Mouse (Mus musculus) megakaryocyte, adult 5-6 weeks (primary cell): ENCODE data around the gene Spg7. TPM values are rescaled to one million over a fixed set of nuclear protein-coding genes. Genes with fewer than 3 reads are reported as not detected.
A peak's percentile ranks its signal among the peaks of the same experiment; 100 is the strongest.
"Not testable (repeated sequence)": the region's sequence is repeated elsewhere in the genome, so short reads cannot be mapped to it uniquely, and the experiment has no call there.

Experiments used
- ATAC-seq: 2 replicates; pipeline ENCODE4 v1.8.0; 2016; ENCODE audit warnings: mild to moderate bottlenecking, inconsistent platforms; ENCODE audit not compliant: poor library complexity, severe bottlenecking
- total RNA-seq, 2 experiments: library from RNA; stranded (forward) in 1 of 2; stranded (reverse) in 1 of 2; fragments of 153-499, 151-499 nt in 1 of 2; fragments of 221-1000, 200-1000 nt in 1 of 2; gene quantifications; 2 replicates each; pipeline versions ENCODE4 v1.2.3 to v1.2.4; 2015 to 2017

Gene Spg7
- total RNA-seq, 2 experiments from 2014 or later: 39.2 to 56.2 TPM

DNA sequence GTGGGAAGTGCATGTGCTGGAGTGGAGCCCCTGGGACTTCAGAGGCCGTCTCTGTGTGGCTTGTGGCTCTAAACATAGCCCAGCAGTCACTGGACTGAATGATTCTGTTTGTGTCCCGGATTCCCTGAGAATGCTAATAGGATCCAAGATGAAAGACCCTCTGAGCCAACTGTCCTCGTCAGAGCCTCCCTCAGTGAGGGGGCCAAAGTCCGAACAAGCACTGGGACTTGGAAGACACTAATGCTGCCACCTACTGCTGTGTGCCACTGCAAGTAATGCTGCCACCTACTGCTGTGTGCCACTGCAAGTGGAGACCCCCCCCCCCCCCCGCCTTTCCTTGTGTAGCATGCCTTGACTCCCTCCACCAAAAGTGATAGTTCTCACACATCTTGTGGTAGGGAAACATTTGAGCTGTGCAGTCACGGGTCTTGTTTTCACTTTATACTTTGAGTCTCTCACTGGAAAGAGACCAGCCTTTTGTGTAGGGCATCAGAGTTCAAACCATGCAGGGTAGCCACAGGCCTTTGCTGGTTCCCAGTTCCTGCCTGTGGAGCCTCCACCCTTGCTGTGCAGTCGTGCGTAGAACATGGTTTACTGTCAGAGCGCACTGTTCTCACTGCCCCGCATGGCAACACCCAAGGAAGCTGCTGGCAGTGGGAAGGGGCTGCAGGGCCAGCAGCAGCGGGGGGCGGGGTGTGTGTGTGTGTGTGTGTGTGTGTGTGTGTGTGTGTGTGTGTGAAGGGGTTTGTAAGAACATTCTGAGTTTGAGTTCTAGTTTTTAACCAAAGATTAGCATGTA, 35.2 kb downstream of the Spg7 start:
- no peak for ATAC-seq

DNA sequence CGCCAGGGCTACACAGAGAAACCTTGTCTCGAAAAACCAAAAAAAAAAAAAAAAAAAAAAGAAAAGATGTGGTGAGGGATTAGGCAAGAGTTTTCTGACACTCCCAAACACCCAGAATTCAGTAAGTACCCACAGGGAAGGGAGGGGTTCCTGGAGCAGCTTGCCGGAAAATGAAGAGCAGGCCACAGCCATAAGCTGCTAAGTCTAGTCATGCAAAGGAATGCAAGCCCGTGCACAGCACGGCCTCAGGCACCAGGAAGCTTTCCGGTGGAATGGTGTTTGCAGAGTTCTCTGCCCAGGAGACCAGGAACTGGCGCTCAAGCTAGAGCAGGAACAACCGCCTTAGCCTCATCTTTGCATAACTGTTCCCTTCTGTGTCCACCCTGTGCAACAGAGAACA, 37.5 kb downstream of the Spg7 start:
- peak; percentile 50 for ATAC-seq

DNA sequence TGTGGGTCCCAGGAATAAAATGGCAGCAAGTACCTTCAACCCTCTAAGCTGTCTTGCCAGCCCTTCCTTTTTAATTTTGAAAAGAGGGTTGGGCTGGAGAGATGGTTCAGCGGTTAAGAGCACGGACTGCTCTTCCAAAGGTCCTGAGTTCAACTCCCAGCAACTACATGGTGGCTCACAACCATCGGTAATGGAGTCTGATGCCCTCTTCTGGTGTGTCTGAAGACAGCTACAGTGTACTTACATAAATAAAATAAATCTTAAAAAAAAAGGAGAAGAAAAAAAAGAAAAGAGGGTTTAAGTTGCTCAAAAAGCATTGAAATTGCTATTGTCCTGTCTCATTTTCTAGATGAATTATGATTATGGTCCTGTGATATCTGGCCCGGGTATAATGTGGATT, 38.5 kb downstream of the Spg7 start:
- no peak for ATAC-seq

DNA sequence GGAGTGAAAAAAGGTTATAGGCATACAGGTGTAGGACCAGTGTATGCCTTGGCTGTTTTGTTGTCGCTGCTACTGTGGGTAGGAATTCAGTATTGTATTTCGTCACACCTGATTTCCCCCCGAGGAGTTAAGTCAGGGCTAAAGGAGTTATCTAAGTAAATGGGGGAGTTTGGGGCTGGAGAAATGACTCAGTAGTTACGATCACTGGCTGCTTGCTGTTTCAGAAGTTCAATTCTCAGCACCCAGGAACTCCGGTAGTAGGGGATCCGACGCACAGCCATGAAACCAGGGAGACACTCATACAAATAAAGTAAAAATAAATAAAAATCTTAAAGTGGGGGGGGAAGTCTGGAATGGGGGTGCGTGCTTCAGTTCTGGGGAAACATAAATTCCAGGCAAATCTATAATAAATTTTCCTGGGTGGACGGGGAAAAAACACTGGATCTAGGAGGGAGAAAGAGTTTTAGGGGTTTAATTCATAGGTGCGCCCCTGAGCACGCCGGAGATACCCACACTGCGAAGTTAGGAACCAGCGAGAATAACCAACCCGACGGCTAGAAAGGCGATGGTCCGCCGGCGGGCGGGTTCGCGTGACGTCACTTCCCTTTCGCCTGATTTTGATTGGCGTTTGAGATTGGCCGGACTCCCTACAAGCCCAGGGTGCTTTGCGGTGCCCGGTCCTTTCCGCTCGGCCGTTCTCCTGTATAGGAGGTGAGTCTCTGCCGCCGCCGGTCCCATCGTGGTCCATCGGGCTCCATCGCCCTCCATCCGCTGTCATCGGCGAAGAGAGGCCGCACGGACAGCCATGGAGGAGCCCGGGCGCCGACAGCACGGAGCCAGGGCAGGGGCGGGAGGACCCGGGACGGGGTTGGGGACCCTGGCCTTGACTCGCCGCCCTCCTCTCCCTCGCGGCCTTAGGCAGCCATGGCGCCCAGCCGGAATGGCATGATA, 39.3 kb downstream of the Spg7 start, which contains the start of gene Rpl13:
Rpl13 (plus strand) TSS at position 616 of the 951 bp plus-strand sequence.
- peak; percentile 96 for ATAC-seq

DNA sequence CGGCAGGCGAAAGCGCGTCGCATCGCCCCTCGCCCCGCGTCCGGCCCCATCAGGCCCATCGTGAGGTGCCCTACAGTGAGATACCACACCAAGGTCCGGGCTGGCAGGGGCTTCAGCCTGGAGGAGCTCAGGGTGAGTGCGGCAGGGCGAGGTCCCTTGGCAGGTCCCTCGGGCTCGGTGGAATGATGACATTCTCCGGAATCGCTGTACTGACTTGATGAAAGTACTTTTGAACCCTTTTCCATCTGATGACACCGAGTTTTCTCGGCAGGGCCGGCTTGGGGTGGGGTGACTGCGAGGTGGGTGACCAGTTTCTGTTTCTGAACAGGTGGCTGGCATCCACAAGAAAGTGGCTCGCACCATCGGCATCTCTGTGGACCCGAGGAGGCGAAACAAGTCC, 40.1 kb downstream of the Spg7 start:
- not testable (repeated sequence) for ATAC-seq

DNA sequence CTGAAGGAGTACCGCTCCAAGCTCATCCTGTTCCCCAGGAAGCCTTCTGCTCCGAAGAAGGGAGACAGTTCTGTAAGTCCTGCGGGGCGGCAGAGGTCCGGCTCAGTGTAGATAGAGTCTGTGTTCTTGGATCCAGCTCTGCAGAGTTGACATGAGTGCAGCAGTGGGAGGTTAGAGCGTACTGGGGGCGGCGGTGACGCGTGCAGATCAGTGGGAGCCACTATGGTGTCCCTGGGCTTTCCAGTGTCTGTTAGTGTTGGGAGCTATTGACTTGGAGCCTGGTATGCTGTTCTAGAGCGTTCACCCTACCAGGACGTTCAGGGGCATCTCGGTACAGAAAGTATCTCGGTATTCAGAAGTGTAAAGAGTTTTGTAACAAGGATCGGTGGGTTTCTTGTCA, 40.5 kb downstream of the Spg7 start:
- no peak for ATAC-seq

DNA sequence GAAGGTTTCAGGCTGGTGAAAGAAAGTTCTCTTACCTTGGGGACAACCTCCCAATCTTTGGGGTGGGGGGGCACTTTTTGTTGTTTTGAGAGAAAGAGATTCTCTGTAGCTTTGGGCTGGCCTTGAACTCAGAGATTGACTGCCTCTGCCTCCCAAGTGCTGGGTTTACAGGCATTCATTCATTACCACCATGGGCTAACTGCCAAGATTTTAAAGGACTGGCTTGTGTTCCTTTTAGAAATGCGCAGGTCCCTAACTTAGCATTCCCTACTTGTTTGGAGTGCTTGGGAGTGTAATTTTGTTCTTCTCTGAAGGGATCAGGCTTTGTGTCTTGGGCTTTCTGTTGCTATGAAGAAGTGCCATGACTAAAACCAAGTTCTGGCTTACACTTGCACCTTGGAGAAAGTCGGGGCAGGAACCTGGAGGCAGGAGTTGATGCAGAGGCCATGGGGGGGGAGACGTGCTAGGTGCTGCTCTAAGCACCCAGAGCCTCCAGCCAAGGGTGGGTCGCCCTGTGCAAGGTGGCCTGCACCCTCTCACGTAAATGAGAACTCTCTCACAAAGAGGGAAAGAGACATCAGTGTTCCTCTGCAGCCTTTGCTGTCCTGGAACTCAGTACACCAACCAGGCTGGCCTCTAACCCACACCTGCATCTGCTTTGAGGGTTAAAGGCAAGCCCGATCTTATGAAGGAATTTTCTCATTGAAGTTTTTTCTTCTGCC, 41.5 kb downstream of the Spg7 start:
- ATAC-seq: no peak

DNA sequence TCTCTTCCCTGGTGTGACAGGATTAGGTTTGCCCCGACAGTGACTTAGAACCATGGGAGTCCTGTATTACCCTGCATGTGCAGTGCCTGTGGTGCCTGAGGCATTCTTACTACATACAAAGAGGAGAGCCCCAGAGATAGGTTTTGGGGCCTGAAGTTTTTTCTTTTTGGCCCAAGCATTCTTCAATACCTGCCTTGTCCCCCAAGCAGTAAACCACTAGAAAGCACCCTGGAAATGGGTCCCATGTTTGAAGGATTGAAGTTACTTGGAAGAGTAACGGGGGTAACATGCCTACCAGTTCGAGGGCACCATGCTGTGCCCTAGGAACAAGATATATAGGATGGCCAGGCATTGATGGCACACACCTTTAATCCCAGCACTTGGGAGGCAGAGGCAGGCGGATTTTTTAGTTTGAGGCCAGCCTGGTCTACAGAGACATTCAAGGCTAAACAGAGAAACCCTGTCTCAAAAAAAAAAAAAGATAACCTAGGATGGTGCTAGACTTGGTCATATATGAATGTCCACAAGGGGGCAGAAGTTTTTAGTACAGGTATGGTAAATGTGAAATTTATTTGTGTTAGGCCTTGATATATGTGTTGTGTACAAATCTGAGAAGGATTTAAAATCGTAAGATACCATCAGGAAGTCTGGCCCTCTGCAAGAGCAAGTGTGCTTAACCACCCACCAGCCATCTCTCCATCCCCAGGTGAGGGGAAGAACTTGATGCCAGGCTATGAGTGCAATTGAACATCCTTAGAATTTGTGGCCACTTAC, 43.0 kb downstream of the Spg7 start:
- ATAC-seq: no peak

DNA sequence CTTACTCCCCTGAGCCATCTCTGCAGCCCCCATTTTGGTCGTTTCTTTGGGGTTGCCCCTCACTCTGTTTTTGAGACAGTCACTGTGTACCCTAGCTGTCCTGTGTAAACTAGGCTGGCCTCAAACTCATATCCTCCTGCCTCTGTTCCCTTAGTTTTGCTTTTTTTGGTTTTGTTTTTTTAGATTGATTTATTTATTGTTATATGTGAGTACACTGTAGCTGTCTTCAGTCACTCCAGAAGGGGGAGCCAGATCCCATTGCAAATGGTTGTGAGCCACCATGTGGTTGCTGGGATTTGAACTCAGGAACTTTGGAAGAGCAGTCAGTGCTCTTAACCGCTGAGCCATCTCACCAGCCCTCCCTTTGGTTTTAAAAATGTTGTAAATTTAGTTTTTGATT, 43.8 kb downstream of the Spg7 start:
- ATAC-seq: no peak

DNA sequence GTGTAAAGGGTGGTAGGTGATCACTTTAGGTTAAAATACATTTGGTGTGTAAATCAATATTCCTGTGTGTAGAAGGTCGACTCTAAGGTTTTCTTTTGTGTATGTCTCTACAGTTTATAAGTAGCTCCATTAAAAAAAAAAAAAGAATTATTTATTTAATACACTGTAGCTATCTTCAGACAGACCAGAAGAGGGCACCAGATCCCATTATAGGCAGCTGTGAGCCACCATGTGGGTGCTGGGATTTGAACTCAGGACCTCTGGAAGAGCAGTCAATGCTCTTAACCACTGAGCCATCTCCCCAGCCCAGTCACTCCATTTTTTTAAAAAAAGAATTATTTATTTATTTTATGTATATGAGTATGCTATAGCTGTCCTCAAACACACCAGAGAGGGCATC, 45.3 kb downstream of the Spg7 start:
- ATAC-seq: no peak

DNA sequence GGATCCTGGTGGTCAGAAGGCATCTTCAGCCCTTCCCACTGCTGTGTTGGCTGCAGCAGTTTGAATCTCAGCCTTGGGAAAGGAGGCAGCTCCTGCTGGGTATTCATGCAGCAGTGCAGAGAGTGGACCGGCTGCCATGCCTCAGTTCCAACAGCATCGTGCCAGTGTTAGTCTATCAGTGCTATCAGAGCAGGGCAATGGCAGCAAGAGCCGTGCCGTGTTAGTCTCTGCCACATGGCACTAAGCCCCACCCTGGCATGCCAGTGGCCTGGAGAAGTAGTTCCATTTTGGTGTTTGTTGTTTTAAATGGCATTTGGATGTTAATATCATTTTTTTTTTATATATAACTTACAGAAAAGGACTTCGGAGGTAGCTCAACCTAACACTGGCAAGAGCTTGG, 46.2 kb downstream of the Spg7 start:
- ATAC-seq: no peak

DNA sequence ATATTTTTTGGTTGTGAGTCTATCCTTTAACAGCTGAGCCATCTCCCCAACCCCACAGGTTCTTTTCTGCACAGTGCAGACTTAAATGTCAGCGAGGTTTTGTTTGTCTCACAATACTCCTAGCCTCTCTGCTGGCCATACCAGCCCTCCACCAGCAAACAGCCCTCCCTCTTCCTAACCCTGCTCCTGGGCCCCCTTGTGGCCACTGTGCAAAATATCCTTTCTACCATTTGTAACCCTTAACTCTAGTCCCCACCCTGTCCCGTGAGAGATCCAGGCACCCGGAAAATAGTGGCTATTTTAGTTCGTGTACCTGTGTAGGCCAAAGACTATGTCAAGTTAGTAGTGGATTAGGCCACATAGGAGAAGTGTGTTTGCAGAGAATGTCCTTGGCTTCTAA, 47.9 kb downstream of the Spg7 start:
- ATAC-seq: peak; percentile 84

DNA sequence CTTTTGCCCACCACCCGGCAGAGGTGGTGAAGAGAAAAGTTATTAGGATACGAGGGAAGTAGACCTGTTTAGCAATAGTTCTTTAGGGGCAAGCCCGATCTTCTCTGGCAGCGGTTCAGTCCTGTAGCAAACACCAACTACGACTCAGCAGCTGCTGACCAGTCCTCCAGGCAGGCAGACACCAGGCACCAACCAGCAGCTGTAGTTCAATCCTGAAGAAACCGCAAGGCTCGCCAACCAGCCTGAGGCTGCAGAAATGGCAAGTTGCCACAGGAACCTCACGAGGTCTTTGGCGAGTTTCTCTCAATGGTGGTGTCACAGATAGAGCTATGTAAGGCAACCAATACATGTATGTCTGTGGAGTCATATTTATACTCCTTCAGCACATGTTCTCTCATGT, 50.1 kb downstream of the Spg7 start:
- no peak for ATAC-seq

DNA sequence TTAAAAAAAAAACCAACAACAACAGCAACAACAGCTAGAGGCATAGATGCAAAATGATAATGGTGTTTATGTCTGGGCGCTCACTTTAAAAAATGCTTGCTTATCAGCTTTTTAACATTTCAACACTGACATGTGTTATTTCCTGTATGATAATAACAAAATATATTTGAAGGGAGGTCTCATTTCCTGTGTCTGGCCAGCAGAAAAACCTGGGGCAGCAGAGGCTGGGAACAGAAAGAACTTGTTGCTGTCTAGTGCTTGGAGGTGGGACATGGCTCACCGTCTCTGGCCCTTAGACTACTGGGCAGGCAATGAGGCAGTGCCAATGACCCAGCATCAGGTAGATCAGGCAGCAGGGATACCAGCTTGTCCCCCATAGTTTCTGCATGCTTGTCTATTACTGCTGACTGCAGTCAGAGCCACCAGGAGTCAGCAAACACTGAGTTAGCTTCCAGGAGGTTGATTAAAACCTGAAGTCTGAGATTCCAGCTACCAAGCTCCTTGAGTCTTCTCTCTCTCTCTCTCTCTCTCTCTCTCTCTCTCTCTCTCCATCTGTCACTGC, 51.2 kb downstream of the Spg7 start:
- no peak for ATAC-seq

DNA sequence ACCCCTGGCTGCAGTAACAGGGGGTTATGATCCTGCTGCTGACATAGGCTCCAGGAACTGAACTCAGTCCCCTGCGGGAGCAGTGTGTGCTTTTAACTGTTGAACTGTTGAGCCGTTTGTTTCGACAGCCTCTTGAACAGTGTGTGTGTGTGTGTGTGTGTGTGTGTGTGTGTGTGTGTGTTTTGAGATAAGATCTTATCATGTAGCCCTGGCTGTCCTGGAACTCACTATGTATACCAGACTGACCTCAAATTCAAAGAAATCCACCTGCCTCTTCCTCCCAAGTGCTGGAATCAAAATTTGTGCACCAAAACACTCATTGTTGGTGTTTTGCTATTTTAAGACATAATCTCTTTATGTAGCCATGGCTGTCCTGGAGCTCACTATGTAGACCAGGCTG, 51.9 kb downstream of the Spg7 start:
- ATAC-seq: no peak

DNA sequence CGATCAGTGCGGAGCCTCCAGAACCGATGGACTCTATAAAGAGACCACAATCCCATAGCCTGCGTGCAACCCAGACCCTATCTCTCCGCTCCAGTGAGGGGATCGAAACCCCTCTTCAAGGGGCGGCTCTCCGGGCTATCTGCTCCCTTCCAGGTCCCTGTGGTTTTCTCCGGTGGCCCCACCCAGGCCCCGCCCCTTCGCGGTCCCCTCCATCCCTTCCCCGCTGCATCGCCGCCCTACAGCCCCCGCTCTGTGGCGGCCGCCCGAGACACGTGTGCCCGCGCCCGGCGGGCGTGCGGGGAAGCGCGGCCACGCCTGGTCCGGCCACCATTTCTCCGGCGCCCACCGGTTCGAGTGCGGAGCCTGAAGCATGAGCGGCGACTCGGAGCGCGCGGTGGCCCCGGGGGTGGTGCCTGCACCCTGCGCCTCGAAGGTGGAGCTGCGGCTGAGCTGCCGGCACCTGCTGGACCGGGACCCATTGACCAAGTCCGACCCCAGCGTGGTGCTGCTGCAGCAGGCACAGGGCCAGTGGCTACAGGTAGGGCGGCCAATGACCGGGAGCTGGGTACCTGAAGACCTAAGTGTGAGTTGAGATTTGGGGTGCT, 54.5 kb downstream of the Spg7 start, which contains the start of gene Cpne7:
Cpne7 (plus strand) TSS at position 248 of the 605 bp plus-strand sequence.
- ATAC-seq: peak; percentile 17; the same call in 1 of the 2 replicates

DNA sequence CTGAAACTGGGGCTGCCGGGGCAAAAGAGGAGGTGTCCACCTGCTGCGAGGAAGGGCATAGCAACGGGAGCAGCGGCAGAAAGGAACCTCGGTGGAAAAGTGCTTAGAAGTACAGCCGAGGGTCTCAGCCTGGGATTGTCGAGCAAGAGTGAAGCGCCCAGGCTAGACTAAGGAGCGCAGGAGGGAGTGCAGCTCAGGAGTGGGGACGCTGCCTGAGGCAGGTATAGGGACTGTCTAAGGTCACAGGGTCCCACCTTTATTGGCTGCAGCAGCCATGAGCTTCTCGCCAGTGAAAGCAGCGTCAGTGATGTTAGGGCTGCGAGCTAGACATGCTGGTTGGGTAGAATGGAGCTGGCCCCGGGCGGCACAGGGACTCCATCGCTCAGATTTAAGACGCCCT, 55.0 kb downstream of the Spg7 start:
- ATAC-seq: peak; percentile 30; the same call in 1 of the 2 replicates

DNA sequence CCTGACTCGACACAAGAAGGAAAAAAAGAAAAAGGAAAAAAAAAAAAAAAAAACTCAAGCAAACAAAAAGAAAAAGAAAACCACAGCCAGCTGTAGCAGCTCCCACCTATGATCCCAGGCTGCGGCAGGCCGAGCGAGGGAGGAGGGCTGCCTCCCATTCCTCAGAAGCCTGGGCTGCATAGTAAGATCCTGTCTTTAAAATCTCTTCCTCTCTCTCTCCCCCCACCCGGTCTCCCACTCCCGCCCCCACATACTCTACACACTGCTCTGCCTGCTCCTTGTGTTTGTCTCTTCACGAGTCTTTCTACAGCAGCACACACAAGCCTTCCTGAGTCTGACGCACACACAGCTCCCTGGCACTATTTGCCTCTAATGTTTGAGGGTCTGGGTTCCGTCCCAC, 59.3 kb downstream of the Spg7 start:
- no peak for ATAC-seq

DNA sequence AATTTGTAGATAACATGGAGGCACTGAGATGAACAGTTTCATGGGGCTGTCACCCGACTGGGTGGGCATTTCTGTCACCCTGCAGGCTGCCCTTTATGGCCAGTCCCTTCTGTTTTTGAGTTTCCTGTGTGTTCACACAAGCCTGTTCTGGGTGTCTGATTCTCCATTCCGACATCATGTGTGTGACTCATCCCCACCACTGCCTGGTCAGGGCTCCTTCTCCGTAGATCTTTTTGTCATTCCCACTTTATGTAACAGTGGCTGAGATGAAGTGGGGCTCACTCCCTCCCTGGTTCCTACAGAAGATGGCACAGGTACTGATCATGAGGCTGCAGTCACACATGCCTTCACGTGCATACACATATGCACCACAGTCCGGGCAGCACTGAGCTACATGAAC, 59.9 kb downstream of the Spg7 start:
- no peak for ATAC-seq
